Mouse (Mus musculus) lung, embryonic 15.5 days (tissue): Measurements from ENCODE around the gene Adam25. TPM values are rescaled to one million over a fixed set of nuclear protein-coding genes. Genes with fewer than 3 reads are reported as not detected.
"Not testable (repeated sequence)": the region's sequence is repeated elsewhere in the genome, so short reads cannot be mapped to it uniquely, and the experiment has no call there.

Experiments
- ATAC-seq: fragments of 200-750 bp; cut with Nextera tagmentation; 2 replicates; pipeline ENCODE4 v1.8.0; 2017; ENCODE audit warnings: moderate number of reproducible peaks, borderline replicate concordance; ENCODE audit not compliant: low FRiP score, low TSS enrichment; ENCODE audit errors: extremely low read depth
- H3K27ac ChIP-seq: fragments of 300-500 bp; sonication (generic); 2 replicates; pipeline ENCODE4 v1.5.1; 2015; ENCODE audit warnings: moderate library complexity, mild to moderate bottlenecking, inconsistent platforms
- H3K27me3 ChIP-seq: fragments of 300-500 bp; sonication (generic); 2 replicates; pipeline ENCODE4 v1.6.1; 2015; ENCODE audit warnings: inconsistent platforms
- H3K36me3 ChIP-seq: fragments of 300-500 bp; sonication (generic); 2 replicates; pipeline ENCODE4 v1.6.1; 2015; ENCODE audit warnings: inconsistent platforms
- H3K4me1 ChIP-seq: fragments of 300-500 bp; sonication (generic); 2 replicates; pipeline ENCODE4 v1.6.1; 2015; ENCODE audit warnings: inconsistent platforms
- H3K4me2 ChIP-seq: fragments of 300-500 bp; sonication (generic); 2 replicates; pipeline ENCODE4 v1.6.1; 2015; ENCODE audit warnings: inconsistent platforms, mild to moderate bottlenecking, moderate library complexity
- H3K4me3 ChIP-seq: fragments of 300-500 bp; sonication (generic); 2 replicates; pipeline ENCODE4 v1.5.1; 2015; ENCODE audit warnings: mild to moderate bottlenecking, inconsistent platforms
- H3K9ac ChIP-seq: fragments of 300-500 bp; sonication (generic); 2 replicates; pipeline ENCODE4 v1.6.1; 2015; ENCODE audit warnings: inconsistent platforms
- H3K9me3 ChIP-seq: fragments of 300-500 bp; sonication (generic); 2 replicates; pipeline ENCODE4 v1.6.1; 2016; ENCODE audit warnings: inconsistent platforms
- WGBS: fragments of 180-500 bp; shearing (Covaris S2); methylation state at CpG from one replicate; pipeline ENCODE4 v1.1.7; 2015; 5-methylcytosine and 5-hydroxymethylcytosine counted together
- polyA plus RNA-seq: library from polyadenylated mRNA; unstranded; fragments of >200 nt; fragmentation: Nextera tagmentation; extraction: Ambion mirVana; gene quantifications from 2 replicates; pipeline ENCODE4 v1.2.1, GENCODE M21; 2015

Gene Adam25
- not detected in 2 replicates for polyA plus RNA-seq

DNA sequence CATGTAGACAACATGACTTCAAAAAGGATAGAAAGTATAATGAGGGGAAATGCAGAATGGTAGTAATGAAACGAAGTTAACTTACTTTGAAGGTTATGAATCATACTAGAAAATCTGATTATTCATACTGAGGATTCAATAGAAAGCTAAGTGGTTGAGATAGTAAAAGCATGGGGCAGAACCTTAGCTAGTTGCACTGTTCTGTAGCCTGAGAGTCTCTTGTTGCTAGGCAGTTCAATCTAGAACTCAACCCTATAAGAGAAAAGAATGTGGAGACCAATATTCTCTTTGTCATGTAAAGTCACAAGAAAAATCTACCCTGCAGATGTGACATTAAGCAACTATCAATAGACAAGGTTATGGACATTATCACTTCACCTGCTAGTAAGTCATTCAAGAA is at the start of gene Adam25:
TSS of gene Adam25 (plus strand) at position 301 of the 400 bp plus-strand sequence.
- not testable (repeated sequence) for H3K4me2 ChIP-seq, H3K9me3 ChIP-seq, H3K36me3 ChIP-seq, ATAC-seq, H3K4me1 ChIP-seq, H3K27ac ChIP-seq, H3K27me3 ChIP-seq, H3K4me3 ChIP-seq, H3K9ac ChIP-seq
- 54% methylated on average over 1 of the region's 1 CpGs for WGBS

DNA sequence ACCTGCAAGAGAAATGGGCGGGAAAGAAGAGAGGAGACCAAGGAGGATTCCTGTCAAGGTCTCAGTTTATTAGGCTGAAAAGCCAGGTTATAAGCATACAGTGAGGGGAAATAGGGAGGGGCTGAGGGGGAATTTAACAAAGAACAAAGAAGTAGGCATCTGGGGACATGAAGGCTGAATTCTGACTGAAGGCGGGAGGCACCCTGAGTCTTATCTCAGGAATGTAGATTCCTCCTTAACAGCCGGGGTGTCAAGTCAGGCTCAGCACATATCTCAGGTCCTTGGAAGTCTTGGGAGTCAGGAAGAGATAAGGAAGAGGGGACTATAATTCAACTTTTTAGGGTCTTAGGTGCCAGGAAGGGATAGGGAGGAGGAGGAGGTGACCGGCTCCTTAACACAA is 36.6 kb upstream of the Adam25 start:
- not testable (repeated sequence) for ATAC-seq, H3K4me1 ChIP-seq, H3K27me3 ChIP-seq, H3K9me3 ChIP-seq, H3K4me2 ChIP-seq, H3K36me3 ChIP-seq, H3K9ac ChIP-seq, H3K4me3 ChIP-seq, H3K27ac ChIP-seq
- 75% methylated on average over 4 of the region's 4 CpGs for WGBS

DNA sequence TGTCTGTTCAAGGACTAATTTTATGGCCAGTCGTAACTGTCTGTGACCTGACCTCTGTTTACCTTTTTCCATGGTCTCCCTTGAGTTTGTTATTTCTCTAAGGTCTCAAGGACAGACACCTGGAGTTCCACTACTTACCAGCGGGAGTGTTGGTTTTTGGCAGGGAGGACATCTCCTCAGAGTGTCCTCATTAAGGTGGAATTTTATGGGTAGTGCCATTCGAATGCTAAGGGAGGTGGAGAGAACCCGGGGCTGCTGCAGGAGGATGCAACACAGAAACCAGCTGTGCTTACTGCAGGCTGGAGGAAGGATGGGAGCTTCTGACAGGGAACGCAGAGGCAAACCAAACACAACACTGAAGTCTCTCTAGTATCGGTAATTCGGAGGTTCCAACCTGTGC is 36.0 kb upstream of the Adam25 start:
- no peak overlapping the region for H3K4me3 ChIP-seq
- H3K9ac ChIP-seq = no peak overlapping the region
- H3K36me3 ChIP-seq = no peaks in the 10 kb centered on the region
- no peaks in the 10 kb centered on the region for H3K4me1 ChIP-seq
- no peaks in the 10 kb centered on the region for H3K27me3 ChIP-seq
- no peak overlapping the region for H3K27ac ChIP-seq
- H3K9me3 ChIP-seq = no peaks in the 10 kb centered on the region
- ATAC-seq = no peak
- H3K4me2 ChIP-seq = no peak overlapping the region
- WGBS = 89% methylated on average over 7 of the region's 7 CpGs

DNA sequence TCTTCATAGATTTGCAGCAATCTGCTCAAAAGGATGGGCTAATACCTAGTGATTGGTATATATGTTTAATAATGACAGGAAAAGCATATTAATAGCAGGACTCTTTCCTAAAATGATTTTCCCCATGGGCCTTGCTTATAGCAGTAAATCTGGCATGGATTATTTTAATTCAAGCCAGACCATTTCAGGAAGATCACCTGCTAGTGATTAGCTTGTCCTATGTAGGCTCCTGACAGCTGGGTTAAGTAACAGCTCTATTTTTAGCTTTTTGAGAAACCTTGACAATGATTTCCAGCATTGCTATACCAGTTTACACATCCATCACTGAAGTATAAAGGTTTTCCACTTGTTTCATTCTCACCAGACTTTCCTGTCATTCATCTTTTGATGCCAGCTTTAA is 31.3 kb downstream of the Adam25 start:
- Histone ChIP-seq H3K27ac (no peak overlapping the region), H3K4me3 (no peak overlapping the region), H3K4me1 (no peaks in the 10 kb centered on the region), H3K9me3 (no peaks in the 10 kb centered on the region), H3K9ac (no peak overlapping the region), H3K4me2 (no peak overlapping the region), H3K27me3 (no peaks in the 10 kb centered on the region), H3K36me3 (no peaks in the 10 kb centered on the region)
- no peak for ATAC-seq

DNA sequence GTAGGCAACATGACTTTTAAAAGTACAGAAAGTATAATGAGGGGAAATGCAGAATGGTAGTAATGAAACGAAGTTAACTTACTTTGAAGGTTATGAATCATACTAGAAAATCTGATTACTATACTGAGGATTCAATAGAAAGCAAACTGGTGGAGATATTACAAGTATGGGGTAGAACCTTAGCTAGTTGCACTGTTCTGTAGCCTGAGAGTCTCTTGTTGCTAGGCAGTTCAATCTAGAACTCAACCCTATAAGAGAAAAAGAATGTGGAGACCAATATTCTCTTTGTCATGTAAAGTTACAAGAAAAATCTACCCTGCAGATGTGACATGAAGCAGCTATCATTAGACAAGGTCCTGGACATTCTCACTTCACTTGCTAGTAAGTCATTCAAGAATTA is 41.0 kb downstream of the Adam25 start, which contains the start of gene Adam20:
TSS of gene Adam20 (plus strand) at position 301 of the 400 bp plus-strand sequence.
- not testable (repeated sequence) for H3K9me3 ChIP-seq, H3K27me3 ChIP-seq, ATAC-seq, H3K36me3 ChIP-seq, H3K4me2 ChIP-seq, H3K27ac ChIP-seq, H3K4me3 ChIP-seq, H3K4me1 ChIP-seq, H3K9ac ChIP-seq
- WGBS = 63% methylated on average over 1 of the region's 1 CpGs

DNA sequence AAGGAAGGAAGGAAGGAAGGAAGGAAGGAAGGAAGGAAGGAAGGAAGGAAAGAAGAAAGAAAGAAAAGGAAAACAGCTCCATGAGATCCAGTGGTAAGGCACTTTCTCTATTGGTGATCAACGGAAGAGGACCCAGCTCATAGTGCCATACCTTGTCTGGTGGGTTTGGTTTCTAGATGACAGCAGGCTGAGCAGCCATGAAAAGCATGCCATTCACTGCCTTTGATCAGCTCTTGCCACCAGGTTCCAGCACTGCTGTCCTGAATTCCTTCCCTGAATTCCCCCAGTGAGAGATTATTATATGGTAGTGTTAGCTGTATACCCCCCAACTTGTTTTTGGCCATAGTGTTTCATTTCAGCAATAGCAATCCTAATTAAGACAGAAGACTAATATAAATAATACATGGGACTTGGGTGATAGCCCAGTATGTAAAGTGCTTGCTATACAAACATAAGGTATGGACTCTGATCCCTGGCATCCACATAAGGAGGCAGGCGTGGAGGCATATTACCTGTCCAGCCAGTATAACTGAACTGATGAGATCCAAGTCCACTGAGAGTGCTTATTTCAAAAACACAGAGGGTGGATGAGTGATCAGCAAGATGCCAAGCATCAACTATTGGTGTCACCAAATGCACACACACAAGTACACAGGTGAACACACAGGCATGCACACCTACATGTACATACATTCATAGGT is 51.5 kb downstream of the Adam25 start:
- H3K36me3 ChIP-seq = no peaks in the 10 kb centered on the region
- ATAC-seq = no peak
- 64% methylated on average over 2 of the region's 2 CpGs for WGBS
- no peaks in the 10 kb centered on the region for H3K27me3 ChIP-seq
- H3K4me3 ChIP-seq = no peak overlapping the region
- no peak overlapping the region for H3K4me2 ChIP-seq
- no peak overlapping the region for H3K27ac ChIP-seq
- no peaks in the 10 kb centered on the region for H3K9me3 ChIP-seq
- no peak overlapping the region for H3K9ac ChIP-seq
- H3K4me1 ChIP-seq = no peaks in the 10 kb centered on the region

Other genes with a start within 250 kb of the Adam25 start
- gene Adam24, start 77.1 kb upstream of the Adam25 start, polyA plus RNA-seq = not detected in 2 replicates
- gene Adam20, start 41.1 kb downstream of the Adam25 start, polyA plus RNA-seq = not detected in 2 replicates
- gene Adam39, start 70.8 kb downstream of the Adam25 start, polyA plus RNA-seq = not detected in 2 replicates